Mouse (Mus musculus): ENCODE results near the gene Mpnd. TPM values are rescaled to one million over a fixed set of nuclear protein-coding genes. Genes with fewer than 3 reads are reported as not detected.

The Mpnd gene
- polyA plus RNA-seq, 1 experiment: 43.2 TPM

DNA sequence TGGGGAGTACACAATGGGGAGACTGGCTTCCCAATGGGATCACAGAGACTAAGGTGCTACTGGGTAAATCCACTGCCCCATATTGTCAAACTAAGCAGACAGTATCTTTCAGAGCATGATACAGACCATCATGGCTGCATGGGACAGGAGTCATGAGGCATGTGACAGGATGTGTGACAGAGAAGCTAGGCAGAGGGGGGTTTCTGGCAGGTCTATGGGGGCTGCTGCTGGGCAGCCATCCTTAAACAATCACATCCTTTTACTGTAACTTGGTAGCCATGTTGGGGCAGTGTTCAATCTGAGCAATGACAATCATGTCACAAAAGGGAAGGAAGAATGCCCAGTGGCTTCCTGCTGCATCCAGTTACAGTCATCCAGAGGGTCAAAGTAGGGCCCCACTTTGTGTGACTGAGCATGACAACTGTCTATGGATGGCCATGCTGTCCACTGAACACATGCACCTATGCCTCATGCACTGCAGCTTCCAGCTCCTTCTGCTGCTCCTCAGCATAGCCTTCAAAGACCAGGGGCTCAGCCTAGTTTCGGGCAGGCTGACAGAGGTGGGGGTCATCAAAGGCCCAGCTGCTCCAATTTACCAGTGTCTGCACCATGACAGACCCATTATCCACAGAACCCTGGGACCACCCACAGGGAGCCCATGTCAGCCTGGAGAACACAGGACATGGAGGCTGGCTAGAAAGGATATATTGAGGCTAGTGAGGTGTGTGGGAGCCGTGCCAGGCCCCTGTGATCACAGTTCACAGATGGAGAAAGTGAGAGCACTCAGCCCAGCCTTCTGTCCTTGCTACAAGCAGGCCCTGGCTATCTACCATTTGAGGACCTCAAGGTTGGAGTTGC is 16.8 kb downstream of the Mpnd start:
- Histone ChIP-seq H3K4me3 (ENCODE audit: insufficient read depth, low read depth, low read length) (no peak overlapping the region), H3K27ac (replicated peaks; ENCODE audit: low read depth, low read length) (no peak overlapping the region), H3K4me1 (ENCODE audit: control insufficient read depth, insufficient read depth, insufficient read length, low read length) (peaks cover 50% of the 10 kb centered on the region)

DNA sequence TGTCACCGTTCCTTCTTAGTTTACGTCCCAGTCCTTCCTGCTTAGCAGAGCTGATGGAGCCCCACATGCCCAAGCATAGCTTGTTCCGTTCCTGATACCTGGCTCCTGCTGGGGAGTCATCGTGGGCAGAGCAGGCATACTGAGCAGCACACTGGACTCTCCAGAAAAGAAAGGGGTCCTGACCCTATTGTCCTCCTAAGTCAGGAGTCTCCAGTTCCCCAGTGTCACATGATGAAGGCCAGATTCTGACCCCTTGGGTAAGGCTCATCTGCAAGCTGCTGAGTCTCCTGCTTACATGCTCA is 17.4 kb downstream of the Mpnd start:
- 0 out of 2 replicates have a peak overlapping the region, but pooled peaks have one; percentile 8 for H3K27ac ChIP-seq (replicated peaks; ENCODE audit: low read depth, low read length)
- peaks cover 55% of the 10 kb centered on the region for H3K4me1 ChIP-seq (ENCODE audit: control insufficient read depth, insufficient read depth, insufficient read length, low read length)
- no peak overlapping the region for H3K4me3 ChIP-seq (ENCODE audit: insufficient read depth, low read depth, low read length)

DNA sequence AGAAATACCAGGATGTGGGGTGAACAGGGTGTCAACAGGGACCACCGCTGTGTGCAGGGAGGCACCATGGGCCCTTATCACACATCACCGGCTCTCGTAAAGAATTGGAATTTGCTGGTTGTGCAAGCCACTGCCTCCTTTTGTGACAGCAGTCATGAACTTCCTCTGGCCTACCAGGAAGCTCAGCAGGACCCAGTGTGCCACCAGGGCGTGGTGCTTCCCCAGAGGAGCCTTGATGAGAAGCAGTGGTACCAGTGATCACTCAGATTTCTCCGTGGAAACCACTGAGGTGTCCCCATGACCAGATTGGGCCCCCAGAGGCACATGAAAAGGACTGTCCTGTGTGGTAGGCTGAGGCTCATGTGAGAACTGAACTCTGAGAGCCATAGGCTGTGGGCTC is 17.9 kb downstream of the Mpnd start:
- H3K27ac ChIP-seq (replicated peaks; ENCODE audit: low read depth, low read length): peak overlapping the region; percentile 28; the same call in 1 of the 2 replicates
- H3K4me3 ChIP-seq (ENCODE audit: insufficient read depth, low read depth, low read length): no peak overlapping the region
- H3K4me1 ChIP-seq (ENCODE audit: control insufficient read depth, insufficient read depth, insufficient read length, low read length): peaks cover 57% of the 10 kb centered on the region

DNA sequence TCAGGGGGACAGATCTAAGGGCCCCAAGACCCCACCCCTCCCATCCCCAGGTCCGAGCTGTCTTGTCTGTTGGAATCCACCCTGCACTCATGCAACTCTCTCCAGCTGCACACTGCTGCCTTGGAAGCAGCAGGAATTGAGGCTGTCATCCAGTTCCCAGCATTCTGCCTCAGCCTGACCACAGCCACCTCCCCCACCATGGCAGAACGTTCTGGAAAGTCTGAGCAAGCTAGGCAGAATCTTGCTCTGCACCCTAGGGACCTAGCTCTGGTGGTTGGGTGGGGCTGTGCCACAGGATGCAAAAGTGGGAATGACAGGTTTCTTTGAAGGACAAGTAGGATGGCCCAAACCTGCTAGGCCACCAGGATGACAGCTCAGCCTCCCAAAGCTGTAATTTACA is 19.0 kb downstream of the Mpnd start:
- H3K27ac ChIP-seq (replicated peaks; ENCODE audit: low read depth, low read length): no peak overlapping the region
- H3K4me3 ChIP-seq (ENCODE audit: insufficient read depth, low read depth, low read length): no peak overlapping the region
- peaks cover 60% of the 10 kb centered on the region for H3K4me1 ChIP-seq (ENCODE audit: control insufficient read depth, insufficient read depth, insufficient read length, low read length)

DNA sequence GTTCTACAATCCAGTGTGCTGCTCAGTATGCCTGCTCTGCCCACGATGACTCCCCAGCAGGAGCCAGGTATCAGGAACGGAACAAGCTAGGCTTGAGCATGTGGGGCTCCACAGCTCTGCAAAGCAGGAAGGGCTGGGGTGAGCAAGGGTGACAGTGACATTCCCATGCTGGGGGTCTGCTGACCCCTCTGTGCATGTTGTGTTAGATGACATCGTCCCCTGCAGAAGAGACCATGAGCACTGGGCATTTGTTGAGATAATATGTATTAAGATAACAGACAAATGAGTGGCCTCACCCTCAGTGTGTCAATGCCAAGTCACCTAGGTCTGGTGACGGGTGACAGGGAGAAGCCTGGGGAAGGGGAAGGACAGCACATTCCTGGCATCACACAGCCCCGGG is 19.4 kb downstream of the Mpnd start:
- peaks cover 64% of the 10 kb centered on the region for H3K4me1 ChIP-seq (ENCODE audit: control insufficient read depth, insufficient read depth, insufficient read length, low read length)
- no peak overlapping the region for H3K4me3 ChIP-seq (ENCODE audit: insufficient read depth, low read depth, low read length)
- no peak overlapping the region for H3K27ac ChIP-seq (replicated peaks; ENCODE audit: low read depth, low read length)

DNA sequence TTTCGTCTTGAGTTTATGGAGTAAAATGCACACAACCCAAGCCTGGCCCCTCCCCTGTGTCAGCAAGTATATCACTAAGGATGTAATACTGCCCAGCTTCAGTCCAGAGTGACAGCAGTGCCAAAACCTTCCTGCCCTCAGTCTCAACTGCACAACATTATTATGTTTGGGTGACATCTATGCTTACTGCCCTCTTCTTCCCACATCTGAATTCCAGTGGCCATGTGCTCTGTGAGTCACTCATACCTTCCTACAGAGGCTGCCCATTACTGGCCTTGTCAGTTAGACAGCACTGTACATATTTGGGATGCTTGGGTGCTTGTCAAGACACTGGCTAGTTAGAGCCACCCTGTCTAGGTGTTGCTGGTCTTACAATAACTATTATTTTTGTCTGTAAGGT is 20.8 kb downstream of the Mpnd start:
- H3K4me3 ChIP-seq (ENCODE audit: insufficient read depth, low read depth, low read length): no peak overlapping the region
- H3K4me1 ChIP-seq (ENCODE audit: control insufficient read depth, insufficient read depth, insufficient read length, low read length): peaks cover 71% of the 10 kb centered on the region
- no peak overlapping the region for H3K27ac ChIP-seq (replicated peaks; ENCODE audit: low read depth, low read length)

DNA sequence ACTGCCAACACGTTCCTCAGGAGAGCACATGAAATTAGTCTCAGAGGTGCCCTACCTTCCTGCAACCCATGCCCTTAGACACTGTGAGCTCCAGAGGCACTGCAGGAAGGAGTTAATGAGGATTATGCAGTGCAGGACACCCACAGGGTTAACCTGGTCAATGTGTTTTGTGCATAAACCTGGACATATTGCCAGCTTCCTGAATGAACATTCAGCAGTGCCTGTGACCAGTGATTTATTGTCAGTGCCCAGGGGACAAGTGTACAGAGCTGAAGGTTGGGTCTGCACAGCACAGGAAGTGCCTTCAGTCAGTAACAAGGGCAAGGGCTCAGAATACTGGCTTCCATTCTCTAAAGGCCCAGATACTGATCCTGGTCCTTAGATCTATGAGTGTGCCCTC is 21.4 kb downstream of the Mpnd start:
- H3K4me3 ChIP-seq (ENCODE audit: insufficient read depth, low read depth, low read length): no peak overlapping the region
- H3K4me1 ChIP-seq (ENCODE audit: control insufficient read depth, insufficient read depth, insufficient read length, low read length): peaks cover 66% of the 10 kb centered on the region
- H3K27ac ChIP-seq (replicated peaks; ENCODE audit: low read depth, low read length): no peak overlapping the region

DNA sequence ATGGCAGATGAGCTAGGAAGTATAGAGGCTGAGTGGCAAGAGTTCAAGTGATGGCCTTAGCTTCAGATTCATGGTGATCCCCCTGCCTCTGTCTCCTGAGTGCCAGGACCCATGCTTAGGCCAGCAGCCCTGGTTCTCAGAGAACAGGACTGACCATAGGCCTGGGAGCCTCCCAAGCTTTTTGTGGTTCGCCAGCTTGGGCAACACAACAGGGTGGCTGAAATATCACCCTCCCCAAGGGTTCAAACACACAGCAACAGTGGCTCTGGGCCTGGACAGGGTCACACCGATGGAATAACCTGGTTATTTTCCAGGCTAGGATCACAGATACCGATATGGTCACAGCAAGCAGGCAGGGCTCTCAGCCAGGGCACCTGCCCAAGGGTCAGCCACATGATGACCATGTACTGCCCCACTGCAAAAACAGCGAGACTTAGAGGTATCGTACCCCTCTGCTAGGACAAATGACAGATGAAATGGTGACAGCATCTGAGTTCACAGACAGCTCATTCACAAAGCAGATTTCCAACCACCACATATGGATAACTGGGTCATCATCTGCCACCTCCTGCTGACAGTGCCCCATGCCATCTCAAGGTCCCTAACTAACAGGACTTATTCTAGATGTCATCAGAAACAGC is 22.4 kb downstream of the Mpnd start:
- H3K4me1 ChIP-seq (ENCODE audit: control insufficient read depth, insufficient read depth, insufficient read length, low read length): peaks cover 58% of the 10 kb centered on the region
- H3K27ac ChIP-seq (replicated peaks; ENCODE audit: low read depth, low read length): no peak overlapping the region

DNA sequence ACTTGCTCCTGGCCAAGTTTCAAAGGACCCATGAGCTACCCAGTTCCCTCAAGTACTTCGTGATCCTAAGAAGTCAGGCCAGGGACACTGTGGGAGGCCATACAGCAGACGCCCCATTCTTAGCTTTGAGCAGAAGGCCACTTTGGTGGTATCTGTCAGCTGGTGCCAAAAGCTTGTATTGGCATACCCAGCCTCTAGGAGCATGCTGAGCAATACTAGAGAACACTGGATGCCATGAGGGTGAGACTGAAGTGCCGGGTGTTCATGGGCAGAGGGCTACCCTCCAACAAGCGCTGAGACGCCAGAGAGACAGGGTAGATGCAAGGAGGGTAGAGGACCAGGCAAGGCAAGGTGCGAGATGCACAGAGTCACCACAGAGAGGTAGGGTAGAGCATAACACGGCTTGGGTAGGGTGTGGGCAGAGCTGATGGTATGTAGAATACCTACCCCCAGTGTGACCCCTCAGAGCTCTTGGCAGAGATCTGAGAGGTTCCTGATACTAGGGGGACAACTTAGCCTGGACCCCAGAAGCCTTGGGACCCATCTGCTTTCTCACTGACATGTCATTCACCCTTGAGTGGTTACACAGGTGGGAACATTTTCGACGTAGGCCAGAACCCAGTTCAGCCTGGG is 24.8 kb downstream of the Mpnd start:
- Histone ChIP-seq H3K4me3 (ENCODE audit: insufficient read depth, low read depth, low read length) (no peak overlapping the region), H3K27ac (replicated peaks; ENCODE audit: low read depth, low read length) (peak overlapping the region; percentile 4; the same call in 1 of the 2 replicates), H3K4me1 (ENCODE audit: control insufficient read depth, insufficient read depth, insufficient read length, low read length) (peaks cover 44% of the 10 kb centered on the region)

More for the DNA sequence above, 22.4 kb downstream of the Mpnd start:
- H3K4me3 ChIP-seq (ENCODE audit: insufficient read depth, low read depth, low read length): no peak overlapping the region

DNA sequence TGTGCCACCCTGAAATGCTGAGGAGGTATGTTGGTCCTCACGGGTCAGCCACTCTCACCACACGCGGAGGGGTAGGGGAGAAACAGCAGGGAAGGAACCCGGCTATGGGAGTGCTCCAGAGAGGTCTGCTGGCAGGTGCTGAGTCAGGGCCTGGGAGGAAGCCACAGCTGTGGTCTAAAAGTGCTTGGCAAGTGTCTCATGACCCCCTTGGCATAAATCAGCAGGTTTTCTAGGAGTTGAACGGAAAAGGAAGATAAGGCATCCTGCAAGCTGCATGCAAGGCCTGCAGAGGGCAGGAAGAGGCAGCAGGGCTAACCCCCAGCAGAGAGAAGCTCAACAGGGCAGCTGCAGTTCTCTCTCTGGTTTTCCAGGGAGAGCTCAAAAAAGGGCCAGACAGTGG is 25.4 kb downstream of the Mpnd start:
- Histone ChIP-seq H3K4me1 (ENCODE audit: control insufficient read depth, insufficient read depth, insufficient read length, low read length) (peaks cover 44% of the 10 kb centered on the region), H3K27ac (replicated peaks; ENCODE audit: low read depth, low read length) (peak overlapping the region; percentile 4; the same call in 1 of the 2 replicates), H3K4me3 (ENCODE audit: insufficient read depth, low read depth, low read length) (no peak overlapping the region)

DNA sequence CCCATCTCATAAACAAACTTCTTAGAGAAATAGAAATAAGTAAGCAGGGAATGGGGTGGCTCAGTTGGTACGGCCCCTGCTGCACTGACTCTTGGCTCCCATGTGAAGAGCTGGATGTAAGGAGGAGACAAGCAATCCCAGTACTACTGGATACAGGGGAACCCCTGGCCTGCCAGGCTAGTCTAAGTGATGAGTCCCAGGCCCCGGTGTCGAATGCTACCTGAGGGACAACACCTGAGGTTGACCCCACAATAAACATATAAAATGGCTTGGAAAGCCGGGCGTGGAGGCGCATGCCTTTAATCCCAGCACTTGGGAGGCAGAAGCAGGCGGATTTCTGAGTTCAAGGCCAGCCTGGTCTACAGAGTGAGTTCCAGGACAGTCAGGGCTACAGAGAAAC is 25.9 kb downstream of the Mpnd start:
- no peak overlapping the region; the same call in 1 of the 2 replicates for H3K27ac ChIP-seq (replicated peaks; ENCODE audit: low read depth, low read length)
- peaks cover 41% of the 10 kb centered on the region for H3K4me1 ChIP-seq (ENCODE audit: control insufficient read depth, insufficient read depth, insufficient read length, low read length)
- H3K4me3 ChIP-seq (ENCODE audit: insufficient read depth, low read depth, low read length): no peak overlapping the region

DNA sequence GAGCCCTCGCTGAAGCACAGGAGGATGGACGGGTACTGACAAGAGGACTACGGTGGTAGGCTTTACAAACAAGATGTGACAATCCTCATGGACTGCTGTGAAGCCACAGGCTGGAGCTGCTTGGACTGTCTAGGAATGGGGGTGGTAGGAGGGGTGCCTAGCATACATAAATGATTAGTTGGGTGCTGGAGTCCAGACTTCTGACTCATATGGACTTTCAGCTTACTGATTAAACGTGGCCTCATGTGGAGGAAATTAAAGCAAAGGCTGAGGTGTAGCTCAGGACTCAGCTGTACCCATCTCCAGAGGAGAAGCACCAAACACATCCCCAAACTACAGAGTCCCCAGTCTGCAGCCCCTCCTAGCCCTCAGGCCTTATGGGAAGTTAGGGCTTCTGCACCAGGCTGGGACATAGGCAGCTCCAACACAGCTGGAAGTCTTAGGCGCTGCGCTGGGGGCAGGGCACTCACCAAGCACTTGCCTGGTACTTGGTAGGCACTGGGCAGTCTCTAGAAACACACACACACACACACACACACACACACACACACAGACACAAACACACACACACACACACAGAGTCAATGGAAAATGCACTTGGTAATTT is 26.7 kb downstream of the Mpnd start:
- Histone ChIP-seq H3K27ac (replicated peaks; ENCODE audit: low read depth, low read length) (no peak overlapping the region), H3K4me1 (ENCODE audit: control insufficient read depth, insufficient read depth, insufficient read length, low read length) (peaks cover 33% of the 10 kb centered on the region), H3K4me3 (ENCODE audit: insufficient read depth, low read depth, low read length) (no peak overlapping the region)

DNA sequence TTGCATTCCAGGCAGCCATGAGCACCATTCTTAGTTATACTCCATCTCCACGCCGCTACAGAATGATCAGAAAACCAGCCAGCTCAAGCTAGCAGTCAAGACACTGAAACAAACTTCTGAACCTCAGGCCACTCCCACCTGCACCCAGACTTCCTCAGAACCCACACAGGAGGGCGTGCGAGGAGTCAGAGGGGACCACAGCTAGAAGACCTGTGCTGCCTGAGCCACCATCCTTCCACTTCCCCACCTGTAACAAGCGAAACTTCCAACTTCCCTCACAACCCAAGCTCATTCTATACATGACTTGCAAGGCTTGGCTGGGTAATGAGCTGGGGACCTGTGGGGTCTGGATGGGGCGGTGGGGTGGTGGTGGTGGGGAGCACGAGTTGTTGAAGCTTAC is 27.3 kb downstream of the Mpnd start:
- H3K4me3 ChIP-seq (ENCODE audit: insufficient read depth, low read depth, low read length): no peak overlapping the region
- no peak overlapping the region for H3K27ac ChIP-seq (replicated peaks; ENCODE audit: low read depth, low read length)
- peaks cover 27% of the 10 kb centered on the region for H3K4me1 ChIP-seq (ENCODE audit: control insufficient read depth, insufficient read depth, insufficient read length, low read length)

DNA sequence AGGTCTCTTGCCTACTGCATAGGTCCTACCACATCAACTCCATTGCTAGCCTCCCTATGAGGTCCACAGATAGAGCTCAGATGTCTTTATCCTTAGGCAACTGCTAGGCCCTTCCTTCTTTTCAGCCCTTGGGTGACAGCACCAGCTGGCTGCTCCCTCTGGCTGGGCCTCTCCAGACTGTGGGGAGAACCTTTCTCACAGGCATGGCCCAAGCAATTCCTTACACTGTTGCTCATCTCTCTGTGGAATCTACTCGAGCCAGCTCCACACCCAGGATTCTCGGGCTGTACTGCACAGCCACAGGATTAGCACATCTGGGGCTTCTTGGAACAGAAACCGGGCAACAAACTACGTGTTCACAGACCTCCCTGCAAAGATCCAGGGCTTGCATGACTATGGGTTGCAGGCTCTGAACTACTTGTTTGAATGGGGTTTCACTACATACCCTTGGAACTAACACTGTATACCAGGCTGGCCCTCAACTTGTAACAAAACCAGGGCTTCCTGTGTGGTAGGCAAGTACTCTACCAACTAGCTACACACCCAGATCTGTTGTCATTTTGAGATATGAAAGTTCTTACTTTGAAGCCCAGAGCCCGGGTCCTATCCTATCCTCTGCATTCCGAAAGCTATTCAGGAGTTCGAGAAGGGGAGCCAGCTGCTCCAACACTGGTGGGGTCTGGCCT is 28.7 kb downstream of the Mpnd start:
- peak overlapping the region; percentile 15; the same call in 1 of the 2 replicates for H3K4me3 ChIP-seq (ENCODE audit: insufficient read depth, low read depth, low read length)
- H3K27ac ChIP-seq (replicated peaks; ENCODE audit: low read depth, low read length): no peak overlapping the region
- peaks cover 23% of the 10 kb centered on the region for H3K4me1 ChIP-seq (ENCODE audit: control insufficient read depth, insufficient read depth, insufficient read length, low read length)

DNA sequence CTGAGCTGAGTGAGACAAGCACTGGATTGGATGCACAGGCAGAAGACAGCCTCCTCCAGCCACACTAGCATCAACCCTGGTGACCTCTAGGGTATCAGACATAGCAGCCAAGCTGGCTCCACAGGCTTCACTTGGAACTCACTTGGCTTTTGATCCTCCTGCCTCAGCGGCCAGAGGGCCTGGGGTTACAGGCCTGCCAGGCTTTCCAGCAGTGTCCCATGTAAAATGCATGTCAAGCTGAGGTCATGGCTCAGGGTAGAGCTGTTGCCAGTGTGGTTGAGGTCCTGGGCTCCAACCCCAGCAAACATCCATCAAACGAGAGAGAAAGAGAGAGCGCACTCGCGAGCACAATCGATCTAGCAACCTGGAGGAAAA is 29.2 kb downstream of the Mpnd start:
- Histone ChIP-seq H3K4me1 (ENCODE audit: control insufficient read depth, insufficient read depth, insufficient read length, low read length) (peaks cover 19% of the 10 kb centered on the region), H3K27ac (replicated peaks; ENCODE audit: low read depth, low read length) (0 out of 2 replicates have a peak overlapping the region, but pooled peaks have one; percentile 5), H3K4me3 (ENCODE audit: insufficient read depth, low read depth, low read length) (peak overlapping the region; percentile 15)

All from brown adipose tissue, adult 24 weeks (tissue).